Mouse (Mus musculus): ENCODE data around the gene Nubp2.

The Nubp2 gene

GRCm38 (mm10) chr17:24894061-24894994 lies 8.2 kb upstream of the Nubp2 start:
- DNase-seq (ENCODE audit: low read depth in 2 of 2, low spot score in 2 of 2): no peak

GRCm38 (mm10) chr17:24893276-24893675 lies 7.1 kb upstream of the Nubp2 start:
- DNase-seq (ENCODE audit: low read depth in 2 of 2, low spot score in 2 of 2): no peak

GRCm38 (mm10) chr17:24892785-24893184 lies 6.6 kb upstream of the Nubp2 start:
- no peak for DNase-seq (ENCODE audit: low read depth in 2 of 2, low spot score in 2 of 2)

GRCm38 (mm10) chr17:24891321-24891720 lies 5.2 kb upstream of the Nubp2 start:
- no peak for DNase-seq (ENCODE audit: low read depth in 2 of 2, low spot score in 2 of 2)

- DNase-seq (ENCODE audit: low read depth in 2 of 2, low spot score in 2 of 2): no peak
Observed at GRCm38 (mm10) chr17:24890151-24891092, 4.3 kb upstream of the Nubp2 start.

- DNase-seq (ENCODE audit: low read depth in 2 of 2, low spot score in 2 of 2): no peak
Observed at GRCm38 (mm10) chr17:24888862-24889261, 2.7 kb upstream of the Nubp2 start.

GRCm38 (mm10) chr17:24887291-24888080 lies 1.3 kb upstream of the Nubp2 start:
- DNase-seq (ENCODE audit: low read depth in 2 of 2, low spot score in 2 of 2): no peak

GRCm38 (mm10) chr17:24886932-24887271 lies 753 bp upstream of the Nubp2 start:
- no peak for DNase-seq (ENCODE audit: low read depth in 2 of 2, low spot score in 2 of 2)

- no peak for DNase-seq (ENCODE audit: low read depth in 2 of 2, low spot score in 2 of 2)
Observed at GRCm38 (mm10) chr17:24885356-24886133, 604 bp downstream of the Nubp2 start.

- DNase-seq (ENCODE audit: low read depth in 2 of 2, low spot score in 2 of 2): no peak
Observed at GRCm38 (mm10) chr17:24884391-24884790, 1.8 kb downstream of the Nubp2 start.

- no peak for DNase-seq (ENCODE audit: low read depth in 2 of 2, low spot score in 2 of 2)
Observed at GRCm38 (mm10) chr17:24881738-24882440, 4.3 kb downstream of the Nubp2 start.

GRCm38 (mm10) chr17:24878531-24878930 lies 7.6 kb downstream of the Nubp2 start:
- no peak for DNase-seq (ENCODE audit: low read depth in 2 of 2, low spot score in 2 of 2)

GRCm38 (mm10) chr17:24878117-24878397 lies 8.1 kb downstream of the Nubp2 start:
- no peak for DNase-seq (ENCODE audit: low read depth in 2 of 2, low spot score in 2 of 2)

- no peak for DNase-seq (ENCODE audit: low read depth in 2 of 2, low spot score in 2 of 2)
Observed at GRCm38 (mm10) chr17:24877336-24878116, 8.6 kb downstream of the Nubp2 start.

GRCm38 (mm10) chr17:24874989-24875388 lies 11.2 kb downstream of the Nubp2 start:
- DNase-seq (ENCODE audit: low read depth in 2 of 2, low spot score in 2 of 2): no peak

- no peak for DNase-seq (ENCODE audit: low read depth in 2 of 2, low spot score in 2 of 2)
Observed at GRCm38 (mm10) chr17:24874405-24874745, 11.8 kb downstream of the Nubp2 start.

GRCm38 (mm10) chr17:24873695-24874404 lies 12.3 kb downstream of the Nubp2 start:
- DNase-seq (ENCODE audit: low read depth in 2 of 2, low spot score in 2 of 2): no peak

GRCm38 (mm10) chr17:24867914-24868313 lies 18.2 kb downstream of the Nubp2 start:
- no peak for DNase-seq (ENCODE audit: low read depth in 2 of 2, low spot score in 2 of 2)

- no peak for DNase-seq (ENCODE audit: low read depth in 2 of 2, low spot score in 2 of 2)
Observed at GRCm38 (mm10) chr17:24865776-24866175, 20.4 kb downstream of the Nubp2 start, which contains the start of gene Igfals. Gene Igfals (plus strand): TSS chr17:24865997.

Measured in CD8-positive naive resting alpha-beta T cell, adult 2 months (primary cell).